Comparison of ENCODE assay signal across 16 mouse cellular contexts in the genomic region with DNA sequence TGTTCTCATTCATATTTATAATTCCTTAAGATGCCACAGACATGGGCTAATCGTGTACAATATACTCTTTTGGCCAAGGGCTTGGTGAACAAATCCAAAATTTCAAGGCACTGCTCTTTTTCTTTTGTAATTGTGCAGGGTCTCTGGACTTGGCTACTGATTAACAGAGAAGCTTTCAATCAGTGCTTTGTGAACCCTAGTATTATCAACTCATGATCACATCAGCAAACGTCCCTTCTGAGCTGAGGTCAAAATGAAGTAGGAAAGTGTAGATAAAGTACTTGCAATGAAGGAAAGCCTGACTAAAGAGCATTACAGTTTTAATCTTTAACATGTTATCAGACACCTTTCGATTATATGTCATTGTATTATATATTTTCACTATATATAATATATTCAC.
"Had no signal": no experiment of that assay in that cellular context is flagged by ENCODE, and none has a peak within 500 bp of the region (broad histone marks: within the 10 kb centered on the region; RNA-seq: fewer than 3 reads in every experiment).

No protein-coding gene starts in this region.

- H3K4me2 ChIP-seq: liver, embryonic 12.5 days; lung, embryonic 14.5 days; midbrain, embryonic 11.5 days; midbrain, embryonic 13.5 days; midbrain, embryonic 15.5 days; neural tube, embryonic 12.5 days had no signal

- H3K36me3 ChIP-seq: liver, embryonic 12.5 days; midbrain, embryonic 13.5 days; midbrain, embryonic 15.5 days; neural tube, embryonic 12.5 days had no signal

- ATAC-seq: midbrain, embryonic 13.5 days; midbrain, embryonic 15.5 days had no signal

- H3K4me3 ChIP-seq: liver, embryonic 12.5 days; midbrain, embryonic 13.5 days; midbrain, embryonic 15.5 days; neural tube, embryonic 12.5 days had no signal

- H3K9me3 ChIP-seq: liver, embryonic 12.5 days; midbrain, embryonic 13.5 days; midbrain, embryonic 15.5 days; neural tube, embryonic 12.5 days had no signal

- H3K4me1 ChIP-seq: liver, embryonic 12.5 days; midbrain, embryonic 13.5 days; midbrain, embryonic 15.5 days; neural tube, embryonic 12.5 days had no signal

- DNase-seq: lung, adult 18-20 months; lung, embryonic 14.5 days; lung, postnatal 10 days; lung, postnatal 4 days; right cerebral cortex, postnatal 25 days; right cerebral cortex, postnatal 4 days; spleen, adult 18-20 months; thymus, adult 18-20 months; thymus, postnatal 14 days; thymus, postnatal 36 days had no signal

- H3K27ac ChIP-seq: liver, embryonic 12.5 days; liver, embryonic 14.5 days; midbrain, embryonic 13.5 days; midbrain, embryonic 15.5 days; neural tube, embryonic 12.5 days had no signal

- H3K27me3 ChIP-seq: liver, embryonic 12.5 days; neural tube, embryonic 12.5 days had no signal

- H3K9ac ChIP-seq: liver, embryonic 12.5 days; liver, embryonic 14.5 days; lung, embryonic 14.5 days; midbrain, embryonic 13.5 days; midbrain, embryonic 15.5 days; neural tube, embryonic 12.5 days had no signal
